Mouse (Mus musculus) ES-E14 (cell line): ENCODE data around the gene Slc38a1.

ENCODE experiments used
- CHD2 ChIP-seq: IDR thresholded peaks from 2 replicates; pipeline ENCODE4 v1.6.1; 2014; ENCODE audit warnings: mild to moderate bottlenecking, low read depth, low read length, inconsistent platforms
- HCFC1 ChIP-seq: IDR thresholded peaks from 2 replicates; pipeline ENCODE4 v1.6.1; 2012; ENCODE audit warnings: low read length, inconsistent platforms, borderline replicate concordance; ENCODE audit not compliant: insufficient read depth
- MAFK ChIP-seq: IDR thresholded peaks from 2 replicates; pipeline ENCODE4 v1.6.1; 2014; ENCODE audit warnings: mild to moderate bottlenecking, low read depth, low read length, inconsistent platforms; ENCODE audit not compliant: insufficient read depth
- ZNF384 ChIP-seq: IDR thresholded peaks from 2 replicates; pipeline ENCODE4 v1.6.1; 2012; ENCODE audit warnings: low read depth, low read length, inconsistent platforms

- TF ChIP-seq CHD2 (no peak), HCFC1 (no peak), MAFK (no peak), ZNF384 (no peak)
Measured at GRCm38 (mm10) chr15:96568983-96569363, 73.7 kb downstream of the Slc38a1 start.
